Mouse (Mus musculus) adrenal gland, postnatal 36 days (tissue): ENCODE measurements around the gene Nmt1. TPM values are rescaled to one million over a fixed set of nuclear protein-coding genes. Genes with fewer than 3 reads are reported as not detected.

Source experiments
- DNase-seq, 2 experiments: peaks; one replicate each; pipeline ENCODE4 v3.0.0; 2021; ENCODE audit warnings: mixed read lengths in 1 of 2
- total RNA-seq, 2 experiments: library from RNA; stranded (reverse); gene quantifications; 2 replicates each; pipeline ENCODE4 v1.2.3; 2021

Gene Nmt1
- total RNA-seq, 2 experiments from 2014 or later, result 100 to 114 TPM

DNA sequence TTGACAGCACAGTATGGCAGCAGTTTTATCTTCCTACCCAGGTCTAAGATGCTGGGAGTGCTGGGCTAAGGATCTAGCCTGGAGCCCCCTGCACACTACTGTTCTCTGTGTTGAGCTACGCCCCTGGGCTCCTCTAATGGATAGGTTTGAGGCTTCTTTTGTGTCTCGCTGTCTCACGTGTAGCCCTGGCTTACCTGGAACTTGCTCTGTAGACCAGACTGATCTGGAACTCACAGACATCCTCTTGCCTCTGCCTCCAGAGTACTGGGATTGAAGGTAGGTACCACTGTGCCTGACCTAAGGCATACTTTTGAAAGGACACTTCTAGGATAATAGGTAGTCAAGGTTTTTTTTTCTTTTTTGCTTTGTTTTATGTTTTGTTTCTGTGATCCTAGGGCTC is 16.0 kb downstream of the Nmt1 start:
- DNase-seq, result no peak

DNA sequence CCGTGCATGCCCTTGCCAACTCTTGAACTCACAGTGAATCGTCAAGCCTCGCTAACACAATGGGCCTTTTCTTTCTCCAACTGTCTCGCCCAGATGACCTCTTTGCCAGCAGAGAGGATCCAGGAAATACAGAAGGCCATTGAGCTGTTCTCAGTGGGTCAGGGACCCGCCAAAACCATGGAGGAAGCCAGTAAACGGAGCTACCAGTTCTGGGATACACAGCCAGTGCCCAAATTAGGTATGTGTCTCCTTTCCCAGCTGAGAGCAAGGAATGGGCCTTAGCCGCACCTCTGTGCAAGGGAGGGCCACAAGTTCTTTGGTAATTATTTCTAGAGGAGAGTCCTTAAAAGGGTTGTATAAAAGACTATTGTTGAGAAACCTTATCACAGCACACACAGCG is 18.3 kb downstream of the Nmt1 start:
- DNase-seq, result no peak

DNA sequence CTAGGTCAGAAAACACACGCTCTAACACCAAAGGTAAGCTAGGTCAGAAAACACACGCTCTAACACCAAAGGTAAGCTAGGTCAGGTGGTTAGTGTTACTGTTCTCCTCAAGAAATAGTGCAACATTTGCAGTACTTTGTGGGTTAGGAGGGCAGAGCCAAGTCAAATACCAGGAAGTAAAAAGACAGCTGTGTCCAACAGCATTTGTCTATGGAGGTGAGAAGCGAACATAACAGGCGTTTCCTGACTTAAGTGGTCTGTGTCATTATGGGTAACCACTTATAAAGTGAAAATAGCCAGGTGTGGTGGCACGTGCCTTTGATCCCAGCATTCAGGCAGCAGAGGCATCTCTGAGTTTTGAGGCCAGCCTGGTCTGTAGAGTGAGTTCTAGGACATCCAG is 21.6 kb downstream of the Nmt1 start:
- DNase-seq, result no peak

DNA sequence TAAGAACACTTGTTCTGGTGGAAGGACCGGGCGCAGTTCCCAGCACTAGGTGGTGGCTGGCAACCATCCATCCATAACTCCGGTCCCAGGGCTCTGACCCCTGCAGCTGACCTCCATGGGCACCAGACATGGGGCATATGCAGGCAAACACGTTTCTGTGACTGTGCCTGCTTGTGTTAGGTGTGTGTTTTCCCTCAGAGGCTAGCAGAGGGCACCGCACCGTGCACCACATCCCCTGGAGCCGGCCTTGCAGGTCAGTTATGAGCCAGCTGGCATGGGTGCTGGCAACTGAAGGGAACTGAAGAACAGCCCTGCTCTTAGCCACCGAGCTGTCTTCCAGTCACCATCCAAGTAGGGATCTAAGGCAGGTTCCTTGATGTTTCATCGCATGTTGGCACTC is 22.2 kb downstream of the Nmt1 start:
- no peak for DNase-seq

DNA sequence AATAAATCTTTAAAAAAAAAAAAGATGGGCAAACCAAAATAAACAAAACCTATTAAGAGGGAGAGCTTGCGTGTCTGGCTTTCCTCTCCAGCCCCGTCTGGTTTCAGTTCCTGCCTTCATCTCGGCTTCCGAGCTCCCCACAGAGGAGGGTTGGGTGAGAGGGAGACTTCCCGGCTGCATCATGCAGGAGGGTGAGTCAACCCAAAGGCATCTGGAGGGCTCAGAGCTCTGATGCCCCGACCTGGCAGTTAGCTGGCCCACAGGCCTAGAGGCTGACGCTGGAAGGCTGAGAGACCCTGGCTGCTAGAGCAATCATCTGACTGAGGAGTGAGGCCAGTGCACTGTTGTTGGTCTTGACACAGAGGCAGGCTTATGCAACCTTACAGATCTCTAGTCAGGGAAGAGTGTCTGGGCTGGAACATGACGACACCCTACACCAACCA is 23.3 kb downstream of the Nmt1 start:
- DNase-seq, result peak; percentile 82 to 84

DNA sequence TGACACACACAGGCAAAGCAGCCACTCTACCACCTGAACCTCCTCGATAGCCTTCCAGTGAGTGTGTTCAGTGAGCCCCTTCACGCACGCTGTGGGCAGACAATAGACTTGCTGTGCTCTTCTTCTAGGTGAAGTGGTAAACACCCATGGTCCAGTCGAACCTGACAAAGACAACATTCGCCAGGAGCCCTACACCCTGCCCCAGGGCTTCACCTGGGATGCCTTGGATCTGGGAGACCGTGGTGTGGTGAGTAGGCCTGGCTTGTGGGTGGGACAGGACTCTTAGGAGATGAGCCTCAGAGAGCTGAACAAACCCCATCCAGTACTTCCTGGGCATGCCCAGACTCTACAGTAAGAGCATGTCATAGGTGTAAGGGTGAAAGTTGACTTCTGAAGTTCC is 24.1 kb downstream of the Nmt1 start:
- DNase-seq, result no peak

DNA sequence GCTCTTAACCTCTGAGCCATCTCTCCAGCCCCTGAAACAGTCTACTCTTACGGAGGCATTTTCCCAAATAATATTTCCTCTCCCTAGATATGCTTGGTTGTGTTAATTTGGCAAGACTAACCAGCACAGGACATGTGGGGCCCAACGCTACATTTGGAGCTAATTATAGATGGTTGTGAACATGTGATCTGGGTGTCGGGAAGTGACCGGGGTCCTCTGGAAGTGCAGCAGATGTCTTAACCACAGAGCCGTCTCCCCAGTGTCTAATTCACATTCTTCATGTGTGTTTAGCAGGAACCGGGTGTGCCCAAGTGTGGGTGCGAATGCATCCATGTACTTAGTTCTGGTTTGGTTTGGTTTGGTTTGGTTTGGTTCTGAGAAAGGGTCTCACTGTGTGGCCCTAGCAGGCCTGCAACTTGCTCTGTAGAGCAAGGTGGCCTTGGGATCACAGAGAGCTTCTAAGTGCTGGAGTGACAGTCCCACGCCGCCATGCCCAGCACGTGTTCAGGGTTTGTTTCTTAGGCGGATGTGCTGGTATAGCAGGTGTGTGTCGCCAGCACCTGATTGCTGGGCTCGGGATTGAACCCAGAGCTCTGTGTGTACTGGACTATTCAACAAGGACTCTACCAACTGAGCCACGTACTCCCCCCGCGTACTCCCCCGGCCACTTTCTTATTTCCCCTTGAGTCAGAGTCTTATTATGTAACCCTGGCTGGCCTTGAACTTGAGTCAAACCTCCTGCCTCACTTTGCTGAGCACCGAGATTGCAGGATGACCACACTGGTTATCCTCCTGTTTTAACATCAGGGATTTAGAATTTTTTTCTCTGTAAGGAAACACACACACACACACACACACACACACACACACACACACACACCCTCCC is 25.4 kb downstream of the Nmt1 start:
- DNase-seq, result peak in 1 of 2 experiments; percentile 52

DNA sequence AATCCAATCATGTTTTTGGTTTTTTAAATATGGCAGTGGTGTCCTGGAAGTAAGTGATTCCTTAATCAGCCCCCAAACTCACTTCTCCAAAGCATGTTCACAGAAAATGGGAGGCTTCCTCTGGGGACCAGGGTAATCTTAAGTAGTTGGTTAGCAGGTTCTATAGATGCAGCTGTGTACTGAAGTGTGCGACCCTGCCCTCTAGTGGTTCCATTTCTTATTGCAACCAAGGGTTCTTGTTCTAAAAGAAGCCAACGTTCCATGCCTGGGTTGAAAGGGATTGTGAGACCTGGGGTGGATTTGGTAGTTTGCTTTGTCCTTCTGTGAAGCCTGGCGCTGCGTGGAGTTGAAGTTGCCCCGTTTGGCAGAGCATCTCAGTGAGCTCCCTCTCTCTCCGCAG is 26.8 kb downstream of the Nmt1 start:
- peak; percentile 66 to 76 for DNase-seq

DNA sequence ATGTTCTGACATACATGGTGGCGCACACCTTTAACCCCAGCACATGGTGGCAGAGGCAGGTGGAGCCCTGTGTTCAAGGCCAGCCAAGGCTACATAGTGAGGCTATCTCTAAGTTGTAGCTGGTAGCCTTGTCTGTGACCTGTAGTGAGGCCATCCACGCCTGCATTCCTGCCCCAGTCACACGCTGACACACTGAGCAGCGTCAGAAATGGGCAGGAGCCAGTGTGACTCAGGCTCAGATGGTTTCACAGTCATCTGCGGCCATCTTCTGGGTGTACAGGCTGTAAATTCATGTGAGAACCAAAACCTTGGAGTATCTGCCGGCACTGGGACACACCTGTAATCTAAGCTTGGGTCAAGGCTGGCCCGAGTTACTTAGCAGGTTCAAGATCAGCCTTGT is 28.6 kb downstream of the Nmt1 start:
- DNase-seq, result peak; percentile 51 to 74

DNA sequence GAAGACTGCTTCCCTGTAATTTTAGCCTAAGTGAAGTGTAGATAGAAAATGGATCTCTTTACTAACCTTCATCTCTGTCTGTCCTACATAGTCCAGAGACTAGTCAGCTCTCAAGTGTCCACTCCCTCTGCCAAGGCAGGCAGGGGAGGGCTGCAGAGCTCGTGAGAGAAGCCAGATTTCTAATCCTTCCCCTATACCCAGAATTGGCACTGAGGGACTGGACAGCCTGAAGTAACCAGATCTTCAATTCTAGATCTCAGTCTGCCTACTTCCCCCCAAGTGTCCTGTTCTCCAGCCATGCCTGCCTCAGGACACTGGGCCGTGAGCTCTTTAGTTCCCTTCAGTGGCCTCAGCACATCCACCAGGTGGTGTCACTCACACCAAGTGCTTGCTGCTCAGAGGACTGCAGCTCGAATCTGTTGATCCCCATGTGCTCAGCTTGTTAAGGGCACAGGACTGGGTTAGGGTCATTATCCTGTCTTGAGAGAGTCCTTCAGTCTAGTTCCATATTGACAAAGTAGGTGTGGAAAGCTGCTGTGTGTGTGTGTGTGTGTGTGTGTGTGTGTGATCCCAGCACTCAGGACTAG is 30.6 kb downstream of the Nmt1 start:
- DNase-seq, result no peak

DNA sequence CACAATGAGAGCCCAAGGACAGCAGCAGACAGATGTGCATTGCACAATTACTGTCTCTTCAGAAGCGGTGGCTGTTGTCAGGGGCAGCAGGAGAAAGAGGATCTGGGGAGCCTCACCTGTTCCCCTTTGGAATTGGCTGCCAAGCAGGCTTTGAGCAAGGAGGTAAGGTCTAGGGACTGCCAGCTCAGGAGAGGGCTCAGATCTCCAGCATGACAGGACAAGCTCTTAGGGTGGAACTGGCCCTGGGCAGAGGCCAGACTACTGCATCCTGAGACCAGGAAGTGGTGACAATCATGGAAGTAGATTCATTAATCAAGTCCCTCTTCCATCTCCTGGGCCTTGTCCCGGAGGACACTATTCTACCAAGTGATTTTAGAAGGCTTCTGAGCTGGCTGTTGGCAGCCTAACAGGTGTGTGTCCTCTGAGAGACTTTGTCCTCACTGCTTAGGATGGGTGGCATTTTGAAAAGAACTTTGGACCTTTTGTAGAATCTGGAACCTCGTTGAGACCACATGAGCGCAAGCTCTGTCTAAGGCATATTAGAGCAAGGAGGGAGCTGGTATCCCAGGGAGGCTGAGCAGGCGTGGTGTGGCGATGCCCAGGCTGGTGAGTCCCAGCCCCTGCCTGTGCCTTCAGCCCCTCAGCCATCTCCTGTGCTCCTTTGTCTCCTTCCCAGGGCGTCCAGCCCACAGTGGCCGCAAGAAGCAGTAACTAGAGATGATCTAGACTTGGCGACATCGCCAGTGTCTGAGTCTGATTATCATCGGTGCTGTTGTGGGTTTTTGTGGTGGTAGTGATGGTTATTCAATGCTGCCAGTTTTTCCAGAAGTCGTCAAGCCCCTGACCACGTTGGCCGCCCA is 38.4 kb downstream of the Nmt1 start:
- peak in 1 of 2 experiments; percentile 0 for DNase-seq

DNA sequence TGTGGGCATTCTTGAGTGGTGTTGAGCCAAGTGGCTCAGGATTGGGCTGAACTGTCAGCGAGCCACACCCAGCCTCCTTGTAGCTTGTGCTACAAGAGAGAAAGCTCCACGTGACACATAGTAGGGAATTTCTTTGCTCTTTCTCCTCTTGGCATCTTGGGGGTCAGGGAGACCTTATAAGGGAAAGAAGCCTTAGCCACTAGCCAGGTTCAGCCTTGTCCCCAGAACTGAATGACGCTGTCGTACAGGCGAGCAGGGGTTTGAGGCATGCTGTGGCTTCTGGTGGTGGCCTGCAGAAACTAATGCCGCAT is 39.0 kb downstream of the Nmt1 start:
- peak in 1 of 2 experiments; percentile 1 for DNase-seq

DNA sequence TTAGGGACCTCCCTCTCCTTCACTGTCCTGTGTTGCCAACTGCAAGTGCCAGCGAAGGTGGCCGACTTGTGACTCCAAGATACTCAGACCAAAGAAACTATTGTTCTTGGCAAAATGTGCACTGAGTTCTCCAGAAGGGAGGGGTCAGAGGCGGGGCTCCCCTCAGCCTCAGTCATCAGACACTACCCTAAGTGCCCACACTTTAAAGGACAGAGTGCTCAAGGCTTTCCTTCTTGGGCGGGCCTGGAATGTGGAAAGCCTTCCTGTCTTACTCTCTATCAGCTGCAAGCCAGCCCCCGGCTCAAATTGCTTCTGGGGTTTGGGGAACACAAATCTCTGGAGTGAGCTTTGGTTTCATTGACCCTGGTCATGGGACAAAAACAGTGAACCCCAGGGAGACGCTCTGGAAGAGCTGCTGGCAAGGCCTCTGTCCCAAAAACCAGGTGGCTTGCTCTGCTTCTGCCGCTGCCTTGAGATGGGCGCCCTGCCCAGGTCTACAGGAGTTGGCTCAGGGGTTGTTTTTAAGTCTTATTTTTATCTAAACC is 39.5 kb downstream of the Nmt1 start:
- peak in 1 of 2 experiments; percentile 59 for DNase-seq

DNA sequence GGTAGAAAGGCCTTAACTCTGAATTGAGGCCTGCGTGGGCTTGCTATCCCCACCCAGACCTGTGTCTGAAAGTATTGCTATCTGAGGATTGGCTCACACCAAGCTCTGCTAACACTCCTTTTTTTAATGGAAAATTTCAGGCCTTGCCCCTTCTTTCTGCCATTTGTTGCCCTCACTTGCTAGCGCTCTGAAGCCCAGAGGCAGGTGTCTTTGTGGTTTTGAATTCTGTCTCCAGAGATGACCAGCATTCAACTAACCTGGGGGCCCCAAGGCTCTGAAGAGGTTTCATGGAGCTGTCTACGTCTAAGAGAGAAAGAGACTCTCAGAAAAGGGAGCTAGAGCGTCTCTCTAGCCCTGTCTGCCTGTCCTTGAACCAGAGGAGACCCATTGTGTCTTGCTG is 40.3 kb downstream of the Nmt1 start:
- no peak for DNase-seq

DNA sequence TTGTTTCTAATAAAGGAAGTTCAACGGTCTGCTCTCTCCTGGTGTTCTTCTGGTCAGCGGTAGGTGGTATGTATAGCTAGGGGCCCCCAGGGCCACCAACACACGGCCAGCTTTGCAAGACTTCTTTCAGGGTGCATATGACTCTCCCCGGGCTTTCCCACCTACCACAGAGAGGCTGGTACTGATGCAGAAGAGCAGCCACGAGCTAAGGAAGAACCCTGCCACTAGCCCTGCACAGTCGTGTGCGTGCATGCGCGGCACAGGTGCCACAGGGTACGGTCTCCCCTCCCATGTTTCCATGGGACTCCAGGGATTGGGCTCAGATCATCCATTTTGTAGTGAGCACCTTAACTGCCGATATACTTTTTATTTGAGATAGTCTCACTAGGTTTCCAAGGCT is 40.9 kb downstream of the Nmt1 start:
- DNase-seq, result no peak

DNA sequence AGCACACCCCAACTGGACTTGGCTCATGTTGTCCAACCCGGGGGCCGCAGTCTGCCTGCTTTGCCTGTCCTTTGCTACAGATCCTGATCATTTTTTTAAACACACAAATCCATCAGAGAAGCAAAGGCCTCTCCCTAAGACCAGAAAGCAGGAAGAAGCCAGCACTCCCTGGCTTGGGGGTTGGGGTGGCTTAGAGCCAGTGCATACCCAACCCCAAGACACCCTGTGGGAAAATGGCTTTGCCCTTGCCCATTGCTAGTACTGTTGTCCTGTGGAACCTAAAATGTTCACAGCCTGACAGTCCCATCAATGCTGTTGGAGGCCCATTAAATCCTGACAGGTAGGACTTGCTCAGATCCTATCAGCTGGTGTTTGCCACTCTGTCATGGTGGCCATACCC is 41.7 kb downstream of the Nmt1 start:
- DNase-seq, result no peak

DNA sequence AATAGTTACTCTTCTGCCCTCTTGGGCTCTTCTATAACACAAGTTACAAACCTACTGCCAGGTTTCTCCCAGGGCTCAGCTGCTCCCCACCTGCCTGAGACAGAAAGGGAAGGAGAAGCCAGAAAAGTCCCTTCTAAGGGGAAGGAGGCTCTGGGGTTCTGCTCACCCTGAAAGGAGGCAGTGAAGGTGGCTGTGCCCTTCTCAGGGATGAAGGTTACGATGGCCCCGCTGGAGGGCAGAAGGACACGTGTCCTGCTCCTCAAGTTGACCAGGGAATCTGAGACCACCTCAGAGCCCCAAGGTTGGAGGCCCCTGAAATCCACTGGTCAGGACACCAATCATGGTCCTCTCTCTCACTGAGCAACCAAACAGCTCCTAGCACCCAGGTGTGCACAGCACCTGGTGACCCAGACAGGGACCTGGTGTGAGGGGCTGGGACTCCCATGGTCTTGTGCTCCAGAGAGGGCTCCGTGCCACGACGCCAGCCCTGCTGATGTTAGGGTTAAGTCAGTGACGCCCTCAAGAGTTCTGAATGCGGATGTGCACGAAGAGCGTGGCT is 42.4 kb downstream of the Nmt1 start:
- no peak for DNase-seq

DNA sequence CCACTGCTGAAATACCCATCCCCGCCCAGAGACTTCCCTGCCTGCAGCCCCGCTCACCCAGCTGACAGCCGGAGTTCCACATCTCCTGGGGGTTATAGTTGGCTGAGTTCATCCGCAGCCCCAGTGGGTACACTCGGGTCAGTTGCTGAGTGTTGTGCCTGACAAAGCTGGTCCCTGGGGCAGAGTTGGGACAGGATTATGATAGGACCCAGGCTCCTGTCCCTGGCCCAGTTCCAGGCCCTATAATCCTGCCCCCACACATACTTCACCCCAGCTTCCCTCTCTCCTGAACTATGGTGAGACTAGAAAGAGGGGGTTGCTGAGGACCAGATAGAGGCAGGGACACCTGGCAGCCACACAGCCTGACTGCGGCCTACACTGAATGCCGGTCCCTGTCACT is 45.7 kb downstream of the Nmt1 start:
- DNase-seq, result no peak

DNA sequence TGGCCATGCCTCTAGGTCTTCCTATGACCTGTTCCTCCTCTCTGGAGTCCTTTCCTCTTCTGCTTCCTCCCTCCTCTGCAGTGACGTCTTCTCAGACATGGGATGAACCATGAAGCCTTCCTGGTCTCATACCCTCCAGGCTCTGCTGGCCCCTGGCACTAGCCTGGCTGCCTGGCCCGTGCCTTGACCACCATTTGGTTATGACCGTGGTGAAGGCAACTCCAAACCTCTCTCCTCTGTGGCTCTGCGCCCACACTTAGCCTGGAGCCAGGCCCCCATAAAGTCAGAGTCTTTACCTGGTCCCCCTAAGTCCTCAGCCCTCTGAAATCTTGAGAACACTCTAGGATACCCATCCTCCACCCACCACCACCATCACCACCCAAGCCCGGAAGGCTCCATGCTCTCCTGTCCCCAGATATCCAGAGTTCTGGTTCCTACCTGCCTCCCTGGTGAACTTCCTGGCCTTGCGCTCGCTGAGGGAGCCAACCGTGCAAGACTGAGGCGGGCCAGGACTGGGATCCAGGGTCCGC is 46.2 kb downstream of the Nmt1 start:
- DNase-seq, result no peak

DNA sequence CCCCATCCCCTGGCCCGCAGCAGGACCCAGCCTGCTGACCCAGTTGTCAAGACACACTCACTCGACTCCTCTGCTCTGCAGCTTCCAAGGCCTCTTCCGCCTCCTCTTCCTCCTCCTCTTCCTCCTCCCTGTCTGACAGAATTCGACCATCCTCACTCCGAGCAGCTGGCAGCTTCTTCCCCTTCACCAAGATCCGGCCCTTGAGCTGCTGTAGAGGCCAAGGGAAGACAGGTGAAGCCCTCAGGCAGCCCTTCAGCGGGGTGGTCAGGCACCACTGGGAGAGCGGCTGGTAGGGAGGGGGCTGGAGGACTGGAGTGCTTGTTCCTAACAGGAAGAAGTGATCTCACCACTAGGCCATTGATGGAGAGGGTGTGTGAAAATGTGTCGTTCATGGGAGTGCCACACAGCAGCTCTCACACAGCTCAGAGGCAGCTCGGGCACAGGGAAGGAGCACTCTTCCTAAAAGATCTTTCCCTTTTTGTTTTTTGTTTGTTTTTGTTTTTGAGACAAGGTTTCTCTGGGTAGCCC is 46.9 kb downstream of the Nmt1 start:
- DNase-seq, result no peak

DNA sequence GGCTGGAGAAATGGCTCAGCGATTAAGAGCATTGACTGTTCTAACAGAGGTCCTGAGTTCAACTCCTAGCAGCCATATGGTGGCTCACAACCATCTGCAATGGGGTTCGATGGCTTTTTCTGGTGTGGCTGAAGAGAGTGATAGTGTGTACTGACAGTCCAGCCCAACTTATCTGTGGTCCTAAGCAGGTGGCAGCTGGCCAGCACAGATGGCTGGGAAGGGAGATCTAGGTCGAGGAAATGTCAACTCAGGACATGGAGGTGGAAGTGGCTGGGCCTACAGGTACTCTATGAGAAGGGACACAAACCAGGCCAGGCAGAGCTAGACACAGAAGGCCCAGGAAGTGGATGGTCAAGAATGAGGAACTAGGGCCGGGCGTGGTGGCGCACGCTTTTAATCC is 48.0 kb downstream of the Nmt1 start:
- no peak for DNase-seq

DNA sequence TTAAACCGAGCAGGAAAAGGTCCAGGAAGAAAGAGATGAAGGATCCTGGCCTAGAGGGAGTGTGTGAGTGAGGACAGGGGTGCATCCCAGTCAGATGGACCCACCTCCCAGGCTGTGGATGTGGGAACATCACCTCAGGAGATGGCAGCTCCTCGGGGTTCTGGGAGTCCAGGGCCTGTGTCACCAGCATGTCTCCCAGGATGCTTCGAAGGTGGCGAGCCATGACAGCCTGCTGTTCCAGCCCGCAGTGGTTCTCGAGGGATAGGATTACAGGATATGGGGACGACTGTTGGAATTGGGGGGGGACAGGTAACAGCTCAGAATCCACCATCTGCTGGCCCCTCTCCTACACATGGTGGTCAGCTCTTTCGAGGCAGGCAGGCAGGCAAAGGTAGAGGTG is 48.6 kb downstream of the Nmt1 start:
- no peak for DNase-seq
